Mouse (Mus musculus): ENCODE results near the gene Mettl23.

GRCm38 (mm10) chr11:116895402-116895801 lies 52.3 kb downstream of the Mettl23 start:
- TF ChIP-seq EP300 (IDR thresholded peaks at IDR 0.05; ENCODE audit: low read depth) = no peak
- no peak for TF ChIP-seq CTCF (IDR thresholded peaks at IDR 0.05; ENCODE audit: low read depth)

Measured in heart, postnatal 0 days (tissue).